ENCODE assay signal across 29 mouse cellular contexts in genomic region chr4:30608858-30609257, GRCm38 (mm10).
DNase-seq lines count a peak whose midpoint lies in the region; ATAC-seq lines count a peak whose summit lies in the region.
"Had no signal": no experiment of that assay in that cellular context is flagged by ENCODE, and none has a peak within 500 bp of the region (broad histone marks: within the 10 kb centered on the region; RNA-seq: fewer than 3 reads in every experiment).

No protein-coding gene starts in this region.

- no peak overlapping the region for H3K9ac ChIP-seq in hindbrain, embryonic 11.5 days (ENCODE audit: low read depth, low read length)
- H3K9ac ChIP-seq in hindbrain, embryonic 12.5 days: no peak overlapping the region
- no peak overlapping the region for H3K9ac ChIP-seq in midbrain, embryonic 15.5 days
- H3K9ac ChIP-seq: embryonic facial prominence, embryonic 15.5 days; heart, embryonic 13.5 days; hindbrain, embryonic 15.5 days; intestine, embryonic 15.5 days; liver, embryonic 15.5 days; lung, embryonic 15.5 days; neural tube, embryonic 12.5 days had no signal

- peak; percentile 1 to 2 for DNase-seq in cerebellum, postnatal 10 days
- no peak for DNase-seq in cerebellum, adult 8-10 months
- peak; percentile 11 for DNase-seq in hindbrain, embryonic 11.5 days (ENCODE audit: low spot score)
- DNase-seq in embryo, embryonic 9.5 days (ENCODE audit: extremely low spot score): peak; percentile 3
- DNase-seq in right cerebral cortex, postnatal 4 days: no peak
- DNase-seq: adrenal gland, postnatal 14 days; cerebellum, adult 9-10 months; gastrocnemius, postnatal 14 days; heart, adult 18-20 months; heart, postnatal 14 days; kidney, adult 8-10 months; kidney, postnatal 10 days; liver; lung, postnatal 36 days; right cerebral cortex, adult 18-20 months; thymus, adult 18-20 months; thymus, postnatal 36 days had no signal

- no peaks in the 10 kb centered on the region for H3K27me3 ChIP-seq in hindbrain, embryonic 11.5 days (ENCODE audit: control insufficient read depth, insufficient read depth, low read length)
- no peaks in the 10 kb centered on the region for H3K27me3 ChIP-seq in hindbrain, embryonic 12.5 days
- H3K27me3 ChIP-seq in midbrain, embryonic 15.5 days (replicated peaks): no peaks in the 10 kb centered on the region
- H3K27me3 ChIP-seq: embryonic facial prominence, embryonic 15.5 days; heart, embryonic 13.5 days; hindbrain, embryonic 15.5 days; intestine, embryonic 15.5 days; liver, embryonic 15.5 days; lung, embryonic 15.5 days; megakaryocyte, embryonic 14.5 days; neural tube, embryonic 12.5 days had no signal

- no peaks in the 10 kb centered on the region for H3K9me3 ChIP-seq in hindbrain, embryonic 11.5 days (ENCODE audit: control insufficient read depth, low read length)
- no peaks in the 10 kb centered on the region for H3K9me3 ChIP-seq in hindbrain, embryonic 12.5 days (replicated peaks)
- H3K9me3 ChIP-seq in midbrain, embryonic 15.5 days: no peaks in the 10 kb centered on the region
- H3K9me3 ChIP-seq: embryonic facial prominence, embryonic 15.5 days; heart, embryonic 13.5 days; hindbrain, embryonic 15.5 days; intestine, embryonic 15.5 days; limb, embryonic 10.5 days; liver, embryonic 15.5 days; lung, embryonic 15.5 days; neural tube, embryonic 12.5 days had no signal

- H3K36me3 ChIP-seq in hindbrain, embryonic 11.5 days (ENCODE audit: control insufficient read depth, insufficient read depth, low read length): no peaks in the 10 kb centered on the region
- H3K36me3 ChIP-seq in hindbrain, embryonic 12.5 days: no peaks in the 10 kb centered on the region
- no peaks in the 10 kb centered on the region for H3K36me3 ChIP-seq in midbrain, embryonic 15.5 days (replicated peaks)
- H3K36me3 ChIP-seq: embryonic facial prominence, embryonic 15.5 days; heart, embryonic 13.5 days; hindbrain, embryonic 15.5 days; intestine, embryonic 15.5 days; limb, embryonic 10.5 days; liver, embryonic 15.5 days; lung, embryonic 15.5 days; neural tube, embryonic 12.5 days had no signal

- H3K27ac ChIP-seq in hindbrain, embryonic 11.5 days (ENCODE audit: low read depth, low read length): no peak overlapping the region
- no peak overlapping the region for H3K27ac ChIP-seq in hindbrain, embryonic 12.5 days
- H3K27ac ChIP-seq in midbrain, embryonic 15.5 days: no peak overlapping the region
- H3K27ac ChIP-seq: embryonic facial prominence, embryonic 15.5 days; heart, embryonic 13.5 days; hindbrain, embryonic 15.5 days; intestine, embryonic 15.5 days; limb, embryonic 10.5 days; liver, embryonic 15.5 days; lung, embryonic 15.5 days; neural tube, embryonic 12.5 days had no signal

- H3K4me1 ChIP-seq in hindbrain, embryonic 11.5 days (replicated peaks; ENCODE audit: control insufficient read depth, insufficient read depth, low read length): no peaks in the 10 kb centered on the region
- H3K4me1 ChIP-seq in hindbrain, embryonic 12.5 days: no peaks in the 10 kb centered on the region
- H3K4me1 ChIP-seq in midbrain, embryonic 15.5 days: no peaks in the 10 kb centered on the region
- H3K4me1 ChIP-seq: embryonic facial prominence, embryonic 15.5 days; heart, embryonic 13.5 days; hindbrain, embryonic 15.5 days; intestine, embryonic 15.5 days; limb, embryonic 10.5 days; liver, embryonic 15.5 days; lung, embryonic 15.5 days; megakaryocyte, embryonic 14.5 days; neural tube, embryonic 12.5 days had no signal

- no peak overlapping the region for H3K4me3 ChIP-seq in hindbrain, embryonic 11.5 days (ENCODE audit: low read depth, low read length)
- no peak overlapping the region for H3K4me3 ChIP-seq in hindbrain, embryonic 12.5 days
- no peak overlapping the region for H3K4me3 ChIP-seq in midbrain, embryonic 15.5 days
- H3K4me3 ChIP-seq: embryonic facial prominence, embryonic 15.5 days; heart, embryonic 13.5 days; hindbrain, embryonic 15.5 days; intestine, embryonic 15.5 days; limb, embryonic 10.5 days; liver, embryonic 15.5 days; lung, embryonic 15.5 days; megakaryocyte, embryonic 14.5 days; neural tube, embryonic 12.5 days had no signal

- WGBS in hindbrain, embryonic 11.5 days: 33% methylated on average over 3 of the region's 3 CpGs
- WGBS in hindbrain, embryonic 12.5 days: 33% methylated on average over 3 of the region's 3 CpGs
- WGBS in midbrain, embryonic 15.5 days: 15% methylated on average over 3 of the region's 3 CpGs

- no peak overlapping the region for H3K4me2 ChIP-seq in hindbrain, embryonic 11.5 days (replicated peaks; ENCODE audit: low read depth, low read length)
- no peak overlapping the region for H3K4me2 ChIP-seq in hindbrain, embryonic 12.5 days (replicated peaks)
- no peak overlapping the region for H3K4me2 ChIP-seq in midbrain, embryonic 15.5 days
- H3K4me2 ChIP-seq: embryonic facial prominence, embryonic 15.5 days; heart, embryonic 13.5 days; hindbrain, embryonic 15.5 days; intestine, embryonic 15.5 days; liver, embryonic 15.5 days; lung, embryonic 15.5 days; neural tube, embryonic 12.5 days had no signal

- ATAC-seq in hindbrain, embryonic 11.5 days (ENCODE audit: low FRiP score): no peak; the same call in 1 of the 2 replicates
- no peak for ATAC-seq in hindbrain, embryonic 12.5 days (ENCODE audit: low FRiP score)
- 0 out of 2 replicates have a peak, but pooled peaks have one; percentile 48 for ATAC-seq in midbrain, embryonic 15.5 days (replicated peaks)
- ATAC-seq: activated CD4-positive, CD25-positive, alpha-beta regulatory T cell, adult 4 months; intestine, embryonic 15.5 days had no signal

Comparison
In these comparisons a context has a peak if more than half of its experiments do, and no peak if none do; other contexts are left out.
1. DNase-seq: peak in cerebellum, postnatal 10 days (2 of 2), hindbrain, embryonic 11.5 days (single experiment) and embryo, embryonic 9.5 days (single experiment); none in cerebellum, adult 8-10 months (single experiment) and right cerebral cortex, postnatal 4 days (single experiment).